Mouse (Mus musculus) hindbrain, embryonic 12.5 days (tissue): ENCODE data around the gene Zfhx2. TPM values are rescaled to one million over a fixed set of nuclear protein-coding genes. Genes with fewer than 3 reads are reported as not detected.
"Not testable (repeated sequence)": the region's sequence is repeated elsewhere in the genome, so short reads cannot be mapped to it uniquely, and the experiment has no call there.

Experiments used
- ATAC-seq: fragments of 200-750 bp; cut with Nextera tagmentation; 2 replicates; pipeline ENCODE4 v1.8.0; 2017; ENCODE audit warnings: moderate TSS enrichment; ENCODE audit not compliant: low FRiP score
- H3K27ac ChIP-seq: fragments of 300-500 bp; sonication (generic); 2 replicates; pipeline ENCODE4 v1.5.1; 2016; ENCODE audit warnings: mild to moderate bottlenecking
- H3K27me3 ChIP-seq: fragments of 300-500 bp; sonication (generic); 2 replicates; pipeline ENCODE4 v1.6.1; 2016; ENCODE audit warnings: mild to moderate bottlenecking
- H3K36me3 ChIP-seq: fragments of 300-500 bp; sonication (generic); 2 replicates; pipeline ENCODE4 v1.6.1; 2016; ENCODE audit warnings: mild to moderate bottlenecking
- H3K4me1 ChIP-seq: fragments of 300-500 bp; sonication (generic); 2 replicates; pipeline ENCODE4 v1.6.1; 2016
- H3K4me2 ChIP-seq: fragments of 300-500 bp; sonication (generic); replicated peaks from 2 replicates; pipeline ENCODE4 v1.6.1; 2016; ENCODE audit warnings: mild to moderate bottlenecking
- H3K4me3 ChIP-seq: fragments of 300-500 bp; sonication (generic); 2 replicates; pipeline ENCODE4 v1.5.1; 2016; ENCODE audit warnings: mild to moderate bottlenecking
- H3K9ac ChIP-seq: fragments of 300-500 bp; sonication (generic); 2 replicates; pipeline ENCODE4 v1.6.1; 2016; ENCODE audit warnings: mild to moderate bottlenecking, moderate library complexity
- H3K9me3 ChIP-seq: fragments of 300-500 bp; sonication (generic); replicated peaks from 2 replicates; pipeline ENCODE4 v1.6.1; 2016; ENCODE audit warnings: mild to moderate bottlenecking
- WGBS: fragments of 180-500 bp; shearing (Covaris S2); methylation state at CpG from one replicate; pipeline ENCODE4 v1.1.7; 2016; 5-methylcytosine and 5-hydroxymethylcytosine counted together
- polyA plus RNA-seq: library from polyadenylated mRNA; unstranded; fragments of >200 nt; fragmentation: Nextera tagmentation; extraction: Ambion mirVana; gene quantifications from 2 replicates; pipeline ENCODE4 v1.2.1, GENCODE M21; 2016

Zfhx2 gene
- polyA plus RNA-seq, 1 experiment from 2014 or later, result 30.9 TPM

DNA sequence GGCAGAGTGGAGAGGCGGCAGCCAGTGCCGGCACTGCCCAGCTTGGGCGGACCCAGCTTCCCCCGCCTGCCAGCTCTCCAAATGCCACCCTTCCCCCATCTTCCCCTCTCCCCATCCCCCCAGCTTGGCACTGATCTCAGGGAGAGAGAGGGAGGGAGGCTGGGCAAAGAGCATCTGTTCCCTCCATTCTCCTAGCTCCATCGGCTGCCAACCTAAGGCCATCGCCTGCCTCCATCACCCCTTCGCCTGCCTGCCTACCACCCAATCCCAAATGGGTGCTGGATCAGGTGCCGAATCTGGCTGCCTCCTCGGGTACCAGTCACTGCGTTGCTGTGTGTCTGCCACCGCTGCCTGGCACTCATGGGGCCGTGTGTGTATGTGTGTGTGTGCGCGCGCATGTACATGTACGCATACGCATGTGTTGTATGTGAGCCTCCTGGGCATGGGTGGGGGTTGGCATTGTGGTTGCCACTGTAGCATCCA, 38.4 kb downstream of the Zfhx2 start:
- no peak overlapping the region for H3K9ac ChIP-seq
- 77% methylated on average over 16 of the region's 17 CpGs for WGBS
- no peaks in the 10 kb centered on the region for H3K36me3 ChIP-seq
- peak; percentile 75 for ATAC-seq
- no peak overlapping the region for H3K4me3 ChIP-seq
- peaks cover 18% of the 10 kb centered on the region for H3K4me1 ChIP-seq
- no peaks in the 10 kb centered on the region for H3K27me3 ChIP-seq
- H3K27ac ChIP-seq, result peak overlapping the region; percentile 66; the same call in 1 of the 2 replicates
- H3K9me3 ChIP-seq, result no peaks in the 10 kb centered on the region
- peak overlapping the region; percentile 11; the same call in 1 of the 2 replicates for H3K4me2 ChIP-seq

GRCm38 (mm10) chr14:55053050-55053449, 39.1 kb downstream of the Zfhx2 start:
- no peak for ATAC-seq
- Histone ChIP-seq H3K9ac (no peak overlapping the region), H3K27ac (peak overlapping the region; percentile 66; the same call in 1 of the 2 replicates), H3K9me3 (no peaks in the 10 kb centered on the region), H3K36me3 (no peaks in the 10 kb centered on the region), H3K4me1 (peaks cover 18% of the 10 kb centered on the region), H3K27me3 (no peaks in the 10 kb centered on the region), H3K4me3 (no peak overlapping the region), H3K4me2 (no peak overlapping the region)
- WGBS, result 82% methylated on average over 4 of the region's 4 CpGs

- no peak overlapping the region for H3K9ac ChIP-seq
- no peaks in the 10 kb centered on the region for H3K36me3 ChIP-seq
- H3K4me1 ChIP-seq, result peaks cover 18% of the 10 kb centered on the region
- H3K27me3 ChIP-seq, result no peaks in the 10 kb centered on the region
- H3K4me2 ChIP-seq, result no peak overlapping the region
- H3K27ac ChIP-seq, result peak overlapping the region; percentile 57
- peak; percentile 65 for ATAC-seq
- no peak overlapping the region for H3K4me3 ChIP-seq
- WGBS, result 59% methylated on average over 9 of the region's 9 CpGs
- H3K9me3 ChIP-seq, result no peaks in the 10 kb centered on the region
Measured at GRCm38 (mm10) chr14:55052496-55052895, 39.6 kb downstream of the Zfhx2 start.

DNA sequence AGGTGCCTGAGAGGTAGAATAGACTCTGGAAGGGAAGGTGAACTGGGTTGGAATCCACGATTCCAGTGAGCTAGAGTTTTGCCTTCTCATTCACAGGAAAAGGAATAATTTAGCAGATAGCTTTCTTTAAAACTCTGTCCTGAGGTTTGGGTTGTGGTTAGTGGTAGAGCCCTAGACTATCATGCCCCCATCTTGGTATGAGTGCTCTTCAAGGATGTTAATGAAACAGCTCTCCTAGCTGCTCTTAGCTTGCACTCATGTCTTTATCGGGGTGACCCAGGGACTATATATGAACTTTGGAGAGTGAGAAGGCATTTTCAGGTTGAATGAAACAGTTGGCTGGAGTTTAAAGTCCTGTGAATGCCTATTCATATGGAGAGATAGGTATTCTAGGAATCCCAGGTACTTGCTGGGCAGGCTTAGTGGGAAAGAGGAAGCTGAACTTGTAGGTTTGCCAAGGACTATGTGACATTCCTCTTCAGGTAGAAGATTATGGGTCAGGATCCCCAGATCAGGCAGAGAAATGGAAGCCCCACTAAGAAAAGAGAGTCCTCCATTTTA, 44.1 kb downstream of the Zfhx2 start:
- H3K9me3 ChIP-seq, result no peaks in the 10 kb centered on the region
- H3K27me3 ChIP-seq, result no peaks in the 10 kb centered on the region
- 74% methylated on average over 2 of the region's 2 CpGs for WGBS
- H3K9ac ChIP-seq, result no peak overlapping the region
- H3K4me1 ChIP-seq, result peaks cover 9% of the 10 kb centered on the region; the same call in 1 of the 2 replicates
- H3K4me3 ChIP-seq, result no peak overlapping the region
- ATAC-seq, result no peak
- no peaks in the 10 kb centered on the region for H3K36me3 ChIP-seq
- no peak overlapping the region for H3K4me2 ChIP-seq
- no peak overlapping the region for H3K27ac ChIP-seq

DNA sequence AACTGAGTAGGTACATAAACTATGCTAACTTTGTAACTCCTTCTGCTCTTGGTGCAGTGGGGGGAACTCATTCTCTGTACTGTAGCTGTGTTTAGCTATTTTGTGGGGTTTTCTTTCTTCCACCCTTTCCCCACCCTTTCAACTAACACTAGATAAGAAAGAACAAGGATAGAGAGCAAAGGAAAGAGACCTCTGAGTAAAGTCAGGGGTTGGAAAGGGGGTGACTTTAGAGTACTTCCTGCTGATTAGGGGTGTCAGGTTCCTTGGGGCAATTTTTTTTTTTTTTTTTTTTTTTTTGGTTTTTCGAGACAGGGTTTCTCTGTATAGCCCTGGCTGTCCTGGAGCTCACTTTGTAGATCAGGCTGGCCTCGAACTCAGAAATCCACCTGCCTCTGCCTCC, 48.4 kb downstream of the Zfhx2 start:
- WGBS, result 86% methylated on average over 1 of the region's 2 CpGs
- H3K4me3 ChIP-seq, H3K27ac ChIP-seq, H3K9me3 ChIP-seq, H3K4me1 ChIP-seq, H3K9ac ChIP-seq, H3K4me2 ChIP-seq, H3K36me3 ChIP-seq, ATAC-seq, H3K27me3 ChIP-seq: not testable (repeated sequence)

GRCm38 (mm10) chr14:55032695-55033225, 59.4 kb downstream of the Zfhx2 start:
- H3K9me3 ChIP-seq, result no peaks in the 10 kb centered on the region
- peaks cover 7% of the 10 kb centered on the region for H3K27me3 ChIP-seq
- H3K36me3 ChIP-seq, result no peaks in the 10 kb centered on the region
- peak overlapping the region; percentile 9 for H3K4me2 ChIP-seq
- ATAC-seq, result no peak
- H3K4me3 ChIP-seq, result no peak overlapping the region
- H3K4me1 ChIP-seq, result peaks cover 28% of the 10 kb centered on the region
- H3K27ac ChIP-seq, result 0 out of 2 replicates have a peak overlapping the region, but pooled peaks have one; percentile 24
- 29% methylated on average over 19 of the region's 19 CpGs for WGBS
- peak overlapping the region; percentile 0; the same call in 1 of the 2 replicates for H3K9ac ChIP-seq

DNA sequence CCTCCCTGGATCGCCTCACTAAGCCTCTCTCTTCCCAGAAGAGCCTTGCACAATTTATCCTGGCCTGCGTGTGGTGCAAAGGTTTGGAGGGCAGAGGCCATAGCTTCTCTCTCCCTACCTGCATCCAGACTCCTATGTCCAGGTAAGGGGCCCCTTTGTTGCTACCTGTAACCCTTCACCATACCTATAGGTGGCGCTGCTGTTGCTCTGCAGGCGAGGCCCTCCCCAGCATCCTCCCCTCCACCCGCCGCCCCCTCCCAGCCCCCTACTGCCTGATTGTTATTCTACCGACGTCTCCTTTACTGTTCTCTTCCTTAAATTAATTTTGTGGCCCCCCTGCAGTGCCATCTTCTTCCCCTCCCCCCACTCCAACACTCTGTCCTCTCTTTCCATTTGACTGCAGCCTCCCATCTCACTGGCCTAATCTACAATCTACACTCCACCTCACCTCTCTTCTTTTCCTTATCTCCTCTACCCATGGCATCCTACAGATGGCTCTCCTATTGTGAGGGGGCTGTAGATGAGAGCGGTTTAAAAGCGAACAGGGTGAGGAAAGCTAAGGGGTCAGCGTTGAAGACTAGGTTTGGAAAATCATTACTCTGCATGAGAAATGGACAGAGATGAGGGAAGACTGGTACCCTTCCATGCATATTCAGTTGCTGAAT, 63.0 kb downstream of the Zfhx2 start:
- peak; percentile 44 for ATAC-seq
- Histone ChIP-seq H3K4me1 (peaks cover 35% of the 10 kb centered on the region), H3K4me3 (no peak overlapping the region), H3K27me3 (peaks cover 15% of the 10 kb centered on the region), H3K36me3 (peaks cover 9% of the 10 kb centered on the region; the same call in 1 of the 2 replicates), H3K27ac (peak overlapping the region; percentile 93), H3K9ac (peak overlapping the region; percentile 39; the same call in 1 of the 2 replicates), H3K9me3 (no peaks in the 10 kb centered on the region), H3K4me2 (peak overlapping the region; percentile 36)
- 5% methylated on average over 11 of the region's 11 CpGs for WGBS

- Histone ChIP-seq H3K9ac (peak overlapping the region; percentile 39; the same call in 1 of the 2 replicates), H3K36me3 (peaks cover 15% of the 10 kb centered on the region), H3K9me3 (no peaks in the 10 kb centered on the region), H3K4me1 (peaks cover 35% of the 10 kb centered on the region), H3K4me3 (peak overlapping the region; percentile 2; the same call in 1 of the 2 replicates), H3K27me3 (peaks cover 15% of the 10 kb centered on the region), H3K27ac (peak overlapping the region; percentile 93), H3K4me2 (peak overlapping the region; percentile 36)
- 0% methylated on average over 4 of the region's 5 CpGs for WGBS
- ATAC-seq, result peak; percentile 87
Measured at GRCm38 (mm10) chr14:55028333-55028835, 63.7 kb downstream of the Zfhx2 start.

DNA sequence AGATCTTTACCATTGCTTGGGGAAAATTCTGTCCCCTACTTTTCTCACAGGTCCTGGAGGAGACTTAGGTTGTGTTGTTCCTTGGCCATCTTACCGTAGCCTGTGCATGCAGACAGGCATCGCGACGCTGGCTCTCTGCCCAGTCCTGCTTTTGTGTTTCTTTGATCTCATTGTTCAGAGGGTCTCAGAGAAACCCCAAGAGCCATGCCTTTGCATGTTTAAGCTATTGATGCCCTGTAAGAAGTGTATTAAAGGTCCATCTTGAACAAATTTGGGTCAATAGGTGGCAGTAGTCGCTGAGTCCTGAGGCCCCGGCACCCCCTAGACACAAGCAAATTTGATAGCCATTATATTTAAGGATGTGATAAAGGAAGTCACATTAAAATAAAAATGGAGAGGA, 64.5 kb downstream of the Zfhx2 start:
- Histone ChIP-seq H3K36me3 (peaks cover 23% of the 10 kb centered on the region), H3K9me3 (no peaks in the 10 kb centered on the region), H3K4me3 (no peak overlapping the region), H3K27ac (peak overlapping the region; percentile 93), H3K4me2 (peak overlapping the region; percentile 36), H3K4me1 (peaks cover 29% of the 10 kb centered on the region), H3K27me3 (peaks cover 15% of the 10 kb centered on the region), H3K9ac (0 out of 2 replicates have a peak overlapping the region, but pooled peaks have one; percentile 8)
- ATAC-seq, result peak; percentile 36
- WGBS, result 4% methylated on average over 6 of the region's 6 CpGs

DNA sequence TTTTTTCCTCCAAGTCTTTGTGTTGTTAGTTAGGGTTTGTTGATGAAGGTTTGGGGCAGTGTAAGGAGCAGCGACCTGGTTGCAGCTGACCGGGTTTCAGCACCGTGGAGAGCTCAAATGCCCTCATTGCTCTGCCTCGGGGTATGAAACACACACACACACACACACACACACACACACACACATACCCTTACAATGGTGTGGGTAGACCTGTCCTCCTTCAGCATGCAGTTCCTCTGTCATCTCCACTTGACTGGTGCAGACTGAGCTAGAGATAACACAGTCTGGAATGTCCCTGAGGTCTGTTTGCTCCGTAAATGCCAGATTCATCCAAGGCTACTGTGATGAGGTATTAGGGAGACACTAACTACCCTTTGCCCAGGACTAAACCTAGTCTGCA, 64.9 kb downstream of the Zfhx2 start:
- Histone ChIP-seq H3K27ac (peak overlapping the region; percentile 93), H3K4me1 (peaks cover 28% of the 10 kb centered on the region), H3K36me3 (peaks cover 27% of the 10 kb centered on the region), H3K4me3 (no peak overlapping the region), H3K9ac (0 out of 2 replicates have a peak overlapping the region, but pooled peaks have one; percentile 8), H3K27me3 (peaks cover 15% of the 10 kb centered on the region), H3K9me3 (no peaks in the 10 kb centered on the region), H3K4me2 (peak overlapping the region; percentile 36; the same call in 1 of the 2 replicates)
- 12% methylated on average over 5 of the region's 5 CpGs for WGBS
- ATAC-seq, result 0 out of 2 replicates have a peak, but pooled peaks have one; percentile 6

DNA sequence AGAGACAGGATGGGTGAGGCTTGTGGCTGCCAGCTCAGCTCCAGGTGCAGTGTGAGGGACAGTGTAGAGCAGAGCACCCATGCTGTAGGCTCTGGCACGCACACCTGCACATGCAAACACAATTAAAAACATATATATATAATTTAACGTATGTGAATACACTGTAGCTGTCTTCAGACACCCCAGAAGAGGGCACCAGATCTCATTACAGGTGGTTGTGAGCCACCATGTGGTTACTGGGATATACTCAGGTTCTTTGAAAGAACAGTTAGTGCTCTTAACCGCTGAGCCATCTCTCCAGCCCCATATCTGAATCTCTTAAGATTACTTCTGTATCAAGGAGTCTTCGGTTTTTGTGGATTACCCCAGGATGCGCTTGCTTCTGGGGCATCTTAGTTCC, 66.6 kb downstream of the Zfhx2 start:
- Histone ChIP-seq H3K27ac (no peak overlapping the region), H3K4me3 (no peak overlapping the region), H3K27me3 (peaks cover 11% of the 10 kb centered on the region), H3K4me1 (peaks cover 28% of the 10 kb centered on the region), H3K9me3 (no peaks in the 10 kb centered on the region), H3K36me3 (peaks cover 44% of the 10 kb centered on the region), H3K4me2 (no peak overlapping the region), H3K9ac (no peak overlapping the region)
- 85% methylated on average over 5 of the region's 5 CpGs for WGBS
- ATAC-seq, result no peak

- WGBS, result 66% methylated on average over 7 of the region's 7 CpGs
- ATAC-seq, result no peak
- H3K27ac ChIP-seq, result no peak overlapping the region
- peaks cover 53% of the 10 kb centered on the region for H3K36me3 ChIP-seq
- H3K4me3 ChIP-seq, result no peak overlapping the region
- peaks cover 8% of the 10 kb centered on the region for H3K27me3 ChIP-seq
- H3K4me2 ChIP-seq, result no peak overlapping the region
- H3K9ac ChIP-seq, result no peak overlapping the region
- H3K4me1 ChIP-seq, result peaks cover 22% of the 10 kb centered on the region
- no peaks in the 10 kb centered on the region for H3K9me3 ChIP-seq
Measured at GRCm38 (mm10) chr14:55024236-55024635, 67.9 kb downstream of the Zfhx2 start.
